ENCODE assay signal across 8 mouse cellular contexts in the genomic region with DNA sequence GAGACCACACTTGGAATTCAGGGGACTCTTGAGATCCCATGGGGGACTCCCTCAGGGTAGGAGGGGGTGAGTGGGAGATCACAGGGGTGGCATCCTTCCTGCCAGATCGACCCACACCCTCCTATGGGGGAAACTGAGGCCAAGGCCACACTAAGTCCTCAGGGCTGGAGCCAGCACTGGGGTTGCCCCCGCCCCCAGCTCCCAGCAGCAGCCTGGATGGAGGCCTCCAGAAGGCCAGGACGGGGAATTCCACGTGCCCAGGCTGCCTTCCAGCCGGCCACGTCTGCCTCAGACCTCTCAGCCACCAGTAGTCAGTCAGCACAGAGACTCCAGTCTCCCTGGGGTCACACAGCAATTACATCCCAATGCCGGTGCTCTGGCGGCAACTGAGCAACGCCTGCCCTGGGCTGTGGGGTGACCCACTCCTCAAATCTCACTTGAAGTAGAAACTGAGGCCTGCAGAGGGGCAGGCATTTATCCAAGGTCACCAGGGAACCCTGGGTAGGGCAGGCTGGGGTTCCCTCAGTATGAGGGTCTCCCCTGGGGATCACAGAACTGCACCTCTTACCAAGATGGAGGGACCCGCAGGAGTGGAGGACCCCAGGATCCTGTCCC. TPM values are rescaled to one million over a fixed set of nuclear protein-coding genes. Genes with fewer than 3 reads are reported as not detected.
DNase-seq lines count a peak whose midpoint lies in the region; ATAC-seq and TF ChIP-seq lines count a peak whose summit lies in the region.

No protein-coding gene starts in this region.

- ATAC-seq in liver, embryonic 13.5 days (ENCODE audit: low read depth): no peak

- no peak overlapping the region for H3K9ac ChIP-seq in liver, embryonic 13.5 days

- no peak for TF ChIP-seq POLR2A in cortical plate, adult 2 months (IDR thresholded peaks at IDR 0.05; ENCODE audit: extremely low read depth, insufficient read depth, low read length)

- peaks cover 1% of the 10 kb centered on the region; the same call in 1 of the 2 replicates for H3K36me3 ChIP-seq in heart, embryonic 10.5 days
- H3K36me3 ChIP-seq in liver, embryonic 13.5 days: no peaks in the 10 kb centered on the region

- peaks cover 86% of the 10 kb centered on the region for H3K27me3 ChIP-seq in heart, embryonic 10.5 days (ENCODE audit: insufficient read depth, poor library complexity, severe bottlenecking)
- peaks cover 93% of the 10 kb centered on the region for H3K27me3 ChIP-seq in liver, embryonic 13.5 days

- WGBS in heart, embryonic 10.5 days: 29% methylated on average over 10 of the region's 10 CpGs
- 44% methylated on average over 10 of the region's 10 CpGs for WGBS in liver, embryonic 13.5 days (ENCODE audit: insufficient replicate concordance)

- H3K9me3 ChIP-seq in heart, embryonic 10.5 days: no peaks in the 10 kb centered on the region
- no peaks in the 10 kb centered on the region for H3K9me3 ChIP-seq in liver, embryonic 13.5 days (replicated peaks)

- TF ChIP-seq CTCF in cortical plate, adult 2 months (IDR thresholded peaks at IDR 0.05; ENCODE audit: extremely low read depth, insufficient read depth, low read length): no peak

- peak overlapping the region; percentile 67 for H3K4me2 ChIP-seq in liver, embryonic 13.5 days

- DNase-seq in 3134 (ENCODE audit: extremely low read depth, insufficient read length, low spot score) (peak; percentile 80), MN1 (ENCODE audit: low spot score) (peak; percentile 76)
- peak; percentile 74 for DNase-seq in heart, embryonic 10.5 days (ENCODE audit: low spot score)
- peak; percentile 72 for DNase-seq in kidney, adult 9 months
- no peak for DNase-seq in liver, embryonic 13.5 days
- DNase-seq in ovary, postnatal 10 days (ENCODE audit: low spot score): peak; percentile 15
- no peak for DNase-seq in c-Kit-positive CD71-positive TER-119-positive erythroid progenitor cells, embryonic 14.5 days (ENCODE audit: low spot score)

- peaks cover 7% of the 10 kb centered on the region; the same call in 1 of the 2 replicates for H3K4me1 ChIP-seq in cortical plate, adult 2 months (ENCODE audit: control insufficient read depth, insufficient read depth, low read length)
- H3K4me1 ChIP-seq in heart, embryonic 10.5 days: peaks cover 44% of the 10 kb centered on the region
- peaks cover 45% of the 10 kb centered on the region for H3K4me1 ChIP-seq in liver, embryonic 13.5 days (replicated peaks)

- H3K4me3 ChIP-seq in cortical plate, adult 2 months (ENCODE audit: insufficient read depth, low read length): peak overlapping the region; percentile 80; the same call in 1 of the 2 replicates
- H3K4me3 ChIP-seq in heart, embryonic 10.5 days: peak overlapping the region; percentile 65
- H3K4me3 ChIP-seq in liver, embryonic 13.5 days (replicated peaks): peak overlapping the region; percentile 58; the same call in 1 of the 2 replicates

- no peak overlapping the region for H3K27ac ChIP-seq in cortical plate, adult 2 months (ENCODE audit: insufficient read depth, low read length)
- peak overlapping the region; percentile 73 for H3K27ac ChIP-seq in heart, embryonic 10.5 days
- H3K27ac ChIP-seq in liver, embryonic 13.5 days: no peak overlapping the region; the same call in 1 of the 2 replicates

RNA-seq across cellular contexts. Expression of a gene that starts 30.1 kb away (rescaled TPM):
- 52.2 and 54.5 TPM in 2 replicates for polyA plus RNA-seq in cortical plate, adult 2 months (2012; rRNA removed)
- 23.0 and 24.3 TPM in 2 replicates for polyA plus RNA-seq in heart, embryonic 10.5 days (2016; fragmentation: Nextera tagmentation; extraction: Ambion mirVana)
- polyA plus RNA-seq in liver, embryonic 13.5 days (2015; fragmentation: Nextera tagmentation; extraction: Ambion mirVana): 9.8 and 9.9 TPM in 2 replicates

RNA-seq across cellular contexts. Expression of a gene that starts 32.5 kb away (rescaled TPM):
- 2.5 and 3.0 TPM in 2 replicates for polyA plus RNA-seq in cortical plate, adult 2 months (2012; rRNA removed)
- 3.4 and 4.0 TPM in 2 replicates for polyA plus RNA-seq in heart, embryonic 10.5 days (2016; fragmentation: Nextera tagmentation; extraction: Ambion mirVana)
- 1.8 TPM in 2 replicates for polyA plus RNA-seq in liver, embryonic 13.5 days (2015; fragmentation: Nextera tagmentation; extraction: Ambion mirVana)

RNA-seq across cellular contexts. Expression of a gene that starts 36.5 kb away (rescaled TPM):
- 6.8 and 7.8 TPM in 2 replicates for polyA plus RNA-seq in cortical plate, adult 2 months (2012; rRNA removed)
- polyA plus RNA-seq in heart, embryonic 10.5 days (2016; fragmentation: Nextera tagmentation; extraction: Ambion mirVana): 1.1 and 1.7 TPM in 2 replicates
- polyA plus RNA-seq in liver, embryonic 13.5 days (2015; fragmentation: Nextera tagmentation; extraction: Ambion mirVana): 0.93 TPM in 1 of 2 replicates, not detected in the other

RNA-seq across cellular contexts. Expression of a gene that starts 41.1 kb away (rescaled TPM):
- 5.8 and 5.9 TPM in 2 replicates for polyA plus RNA-seq in cortical plate, adult 2 months (2012; rRNA removed)
- 2.2 and 3.1 TPM in 2 replicates for polyA plus RNA-seq in heart, embryonic 10.5 days (2016; fragmentation: Nextera tagmentation; extraction: Ambion mirVana)
- polyA plus RNA-seq in liver, embryonic 13.5 days (2015; fragmentation: Nextera tagmentation; extraction: Ambion mirVana): 0.86 and 0.89 TPM in 2 replicates

RNA-seq across cellular contexts. Expression of a gene that starts 41.1 kb away (rescaled TPM):
- 106 and 108 TPM in 2 replicates for polyA plus RNA-seq in cortical plate, adult 2 months (2012; rRNA removed)
- polyA plus RNA-seq in heart, embryonic 10.5 days (2016; fragmentation: Nextera tagmentation; extraction: Ambion mirVana): 100 and 105 TPM in 2 replicates
- 61.1 and 68.7 TPM in 2 replicates for polyA plus RNA-seq in liver, embryonic 13.5 days (2015; fragmentation: Nextera tagmentation; extraction: Ambion mirVana)

Comparison
In these comparisons a context has a peak if more than half of its experiments do, and no peak if none do; other contexts are left out.
1. DNase-seq: peak in 3134 (single experiment), MN1 (single experiment), heart, embryonic 10.5 days (single experiment), kidney, adult 9 months (single experiment) and ovary, postnatal 10 days (single experiment); none in liver, embryonic 13.5 days (single experiment) and c-Kit-positive CD71-positive TER-119-positive erythroid progenitor cells, embryonic 14.5 days (single experiment).
2. Peak in every context shown above with its lines, with median percentiles within 50 percentile points of each other: H3K4me3 ChIP-seq.